12 mouse cellular contexts compared by ENCODE assay signal in the genomic region with DNA sequence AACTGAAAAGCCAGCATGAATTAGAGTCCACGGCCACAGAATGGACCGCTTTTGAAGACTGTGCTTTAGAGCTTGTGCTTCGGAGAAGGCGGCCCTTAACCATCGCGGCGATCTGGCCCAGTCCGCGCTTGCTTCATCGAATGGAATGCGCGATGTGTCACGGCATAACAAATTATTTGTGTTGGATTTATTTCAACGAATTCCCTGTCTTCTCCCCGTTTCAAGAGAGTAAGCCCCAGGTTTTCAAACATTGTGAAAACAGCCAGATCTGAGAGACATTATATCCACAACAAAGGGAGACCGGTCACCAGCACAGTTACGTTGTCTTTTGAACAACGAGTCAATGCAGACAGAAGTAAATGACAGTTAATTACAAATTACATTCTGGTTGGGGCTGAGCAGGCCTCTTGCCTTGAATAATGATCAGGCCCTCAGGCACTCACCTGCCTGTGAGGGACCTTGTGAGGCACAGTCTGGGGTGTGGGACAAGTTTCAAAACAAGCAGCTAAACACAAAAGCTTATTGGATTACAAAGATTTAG.
DNase-seq lines count a peak whose midpoint lies in the region; ATAC-seq lines count a peak whose summit lies in the region.
"Had no signal": no experiment of that assay in that cellular context is flagged by ENCODE, and none has a peak within 500 bp of the region (broad histone marks: within the 10 kb centered on the region; RNA-seq: fewer than 3 reads in every experiment).

No protein-coding gene starts in this region.

- peak; percentile 42 for DNase-seq in Muller cell, postnatal 12 days (ENCODE audit: inconsistent ontology term)
- DNase-seq in embryonic facial prominence, embryonic 11.5 days (ENCODE audit: low spot score), result peak; percentile 35
- peak; percentile 51 for DNase-seq in hindbrain, embryonic 14.5 days (ENCODE audit: low spot score)
- DNase-seq in lung, postnatal 10 days, result peak; percentile 29
- DNase-seq in frontal cortex, postnatal 10 days (ENCODE audit: low spot score in 2 of 2), result no peak
- DNase-seq in left cerebral cortex, postnatal 14 days (ENCODE audit: low spot score in 2 of 2), result no peak
- DNase-seq in heart, adult 9 months (ENCODE audit: low spot score in 2 of 2), result no peak
- DNase-seq: adrenal gland, postnatal 14 days; thymus, postnatal 14 days had no signal

- H3K9ac ChIP-seq in embryonic facial prominence, embryonic 11.5 days (replicated peaks; ENCODE audit: low read length), result no peak overlapping the region
- no peak overlapping the region for H3K9ac ChIP-seq in hindbrain, embryonic 14.5 days
- H3K9ac ChIP-seq: heart, embryonic 12.5 days had no signal

- H3K4me2 ChIP-seq in embryonic facial prominence, embryonic 11.5 days (ENCODE audit: low read depth, low read length), result no peak overlapping the region
- peak overlapping the region; percentile 29; the same call in 1 of the 2 replicates for H3K4me2 ChIP-seq in hindbrain, embryonic 14.5 days (replicated peaks)
- H3K4me2 ChIP-seq: heart, embryonic 12.5 days had no signal

- H3K27me3 ChIP-seq in embryonic facial prominence, embryonic 11.5 days (ENCODE audit: control insufficient read depth, insufficient read depth, low read length), result no peaks in the 10 kb centered on the region
- H3K27me3 ChIP-seq in hindbrain, embryonic 14.5 days (ENCODE audit: control insufficient read depth, insufficient read depth, low read length), result peaks cover 9% of the 10 kb centered on the region
- H3K27me3 ChIP-seq: megakaryocyte, embryonic 14.5 days had no signal

- intact Hi-C loops in left cerebral cortex, postnatal 14 days (cut with DNase I), result no loop called here

- WGBS in embryonic facial prominence, embryonic 11.5 days, result 41% methylated on average over 18 of the region's 18 CpGs
- 18% methylated on average over 18 of the region's 18 CpGs for WGBS in hindbrain, embryonic 14.5 days

- H3K4me3 ChIP-seq in embryonic facial prominence, embryonic 11.5 days (ENCODE audit: low read depth, low read length), result no peak overlapping the region
- H3K4me3 ChIP-seq in hindbrain, embryonic 14.5 days (replicated peaks; ENCODE audit: low read length), result no peak overlapping the region
- H3K4me3 ChIP-seq: heart, embryonic 12.5 days had no signal

- peak; percentile 62; the same call in 1 of the 2 replicates for ATAC-seq in embryonic facial prominence, embryonic 11.5 days (replicated peaks; ENCODE audit: insufficient number of reproducible peaks, low FRiP score, low TSS enrichment, low read depth)
- peak; percentile 53; the same call in 1 of the 2 replicates for ATAC-seq in hindbrain, embryonic 14.5 days (ENCODE audit: low FRiP score)
- ATAC-seq in megakaryocyte-erythroid progenitor cell, adult 5-6 weeks (replicated peaks; ENCODE audit: low FRiP score, low TSS enrichment, poor library complexity, severe bottlenecking), result no peak

- H3K4me1 ChIP-seq in embryonic facial prominence, embryonic 11.5 days (ENCODE audit: control insufficient read depth, insufficient read depth, low read length), result no peaks in the 10 kb centered on the region
- peaks cover 8% of the 10 kb centered on the region for H3K4me1 ChIP-seq in hindbrain, embryonic 14.5 days (replicated peaks; ENCODE audit: control insufficient read depth, insufficient read depth, low read length)
- H3K4me1 ChIP-seq: heart, embryonic 12.5 days; megakaryocyte, embryonic 14.5 days had no signal

- no peak overlapping the region for H3K27ac ChIP-seq in embryonic facial prominence, embryonic 11.5 days (replicated peaks; ENCODE audit: low read depth, low read length)
- H3K27ac ChIP-seq in hindbrain, embryonic 14.5 days, result no peak overlapping the region

- no peaks in the 10 kb centered on the region for H3K36me3 ChIP-seq in embryonic facial prominence, embryonic 11.5 days (replicated peaks; ENCODE audit: control insufficient read depth, insufficient read depth, low read depth, low read length)
- no peaks in the 10 kb centered on the region for H3K36me3 ChIP-seq in hindbrain, embryonic 14.5 days (replicated peaks; ENCODE audit: control insufficient read depth, insufficient read depth)
- H3K36me3 ChIP-seq: heart, embryonic 12.5 days had no signal

- no peaks in the 10 kb centered on the region for H3K9me3 ChIP-seq in embryonic facial prominence, embryonic 11.5 days (replicated peaks; ENCODE audit: control insufficient read depth, low read length)
- no peaks in the 10 kb centered on the region for H3K9me3 ChIP-seq in hindbrain, embryonic 14.5 days (ENCODE audit: control insufficient read depth, low read length)
- H3K9me3 ChIP-seq: heart, embryonic 12.5 days had no signal

Comparison
In these comparisons a context has a peak if more than half of its experiments do, and no peak if none do; other contexts are left out.
1. DNase-seq: peak in Muller cell, postnatal 12 days (single experiment), embryonic facial prominence, embryonic 11.5 days (single experiment), hindbrain, embryonic 14.5 days (single experiment) and lung, postnatal 10 days (single experiment); none in frontal cortex, postnatal 10 days (0 of 2), left cerebral cortex, postnatal 14 days (0 of 2) and heart, adult 9 months (0 of 2).